Mouse (Mus musculus): ENCODE results near the gene Gng4. TPM values are rescaled to one million over a fixed set of nuclear protein-coding genes. Genes with fewer than 3 reads are reported as not detected.

The Gng4 gene
- polyA plus RNA-seq, 1 experiment: 1.6 TPM

GRCm38 (mm10) chr13:13867922-13868321, 84.1 kb downstream of the Gng4 start:
- no peak overlapping the region for H3K4me3 ChIP-seq (ENCODE audit: low read depth, low read length)
- no peaks in the 10 kb centered on the region for H3K4me1 ChIP-seq (ENCODE audit: control insufficient read depth, insufficient read depth, insufficient read length, low read length)
- no peak overlapping the region for H3K27ac ChIP-seq (ENCODE audit: insufficient read depth, low read depth, low read length)
- H3K27me3 ChIP-seq (ENCODE audit: control insufficient read depth, insufficient read depth, low read length): no peaks in the 10 kb centered on the region
- H3K36me3 ChIP-seq (ENCODE audit: control insufficient read depth, insufficient read depth, low read length): no peaks in the 10 kb centered on the region
- WGBS: 22% methylated on average over 3 of the region's 3 CpGs
- TF ChIP-seq CTCF (IDR thresholded peaks at IDR 0.05; ENCODE audit: extremely low read depth, insufficient read length, insufficient replicate concordance, low read depth, low read length): peak; percentile 39; the same call in 1 of the 2 replicates
- TF ChIP-seq POLR2A (IDR thresholded peaks at IDR 0.05; ENCODE audit: low read depth, low read length): no peak

Other genes with a start within 250 kb of the Gng4 start
- gene Lyst, start 193.7 kb upstream of the Gng4 start, polyA plus RNA-seq (2012; rRNA removed): 1.6 and 2.5 TPM in 2 replicates
- 30.8 and 47.9 TPM in 2 replicates for gene B3galnt2, start 170.4 kb downstream of the Gng4 start, polyA plus RNA-seq (2012; rRNA removed)